Mouse (Mus musculus): ENCODE measurements around the gene Lhfp.
"Not testable (repeated sequence)": the region's sequence is repeated elsewhere in the genome, so short reads cannot be mapped to it uniquely, and the experiment has no call there.

Gene Lhfp

DNA sequence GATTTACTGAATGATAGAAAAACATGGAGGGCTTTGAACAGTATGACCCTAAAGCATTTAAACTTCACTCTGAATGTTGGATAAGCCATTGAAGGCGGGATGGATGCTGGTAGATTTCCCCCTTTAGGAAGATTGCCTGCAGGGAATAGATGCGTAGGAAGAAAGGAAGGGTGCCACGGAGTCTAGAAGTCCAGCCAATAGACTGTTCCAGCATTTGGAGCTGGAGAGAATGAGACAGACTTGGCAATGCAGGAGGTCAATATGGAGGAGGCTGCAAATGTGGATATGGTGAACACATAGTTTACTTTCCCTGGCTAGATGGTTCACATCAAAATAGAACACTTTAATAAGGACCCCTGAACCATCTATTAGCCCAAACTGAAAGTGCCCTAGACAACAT is 58.9 kb downstream of the Lhfp start:
- no peak for DNase-seq (ENCODE audit: low read depth, low spot score)

DNA sequence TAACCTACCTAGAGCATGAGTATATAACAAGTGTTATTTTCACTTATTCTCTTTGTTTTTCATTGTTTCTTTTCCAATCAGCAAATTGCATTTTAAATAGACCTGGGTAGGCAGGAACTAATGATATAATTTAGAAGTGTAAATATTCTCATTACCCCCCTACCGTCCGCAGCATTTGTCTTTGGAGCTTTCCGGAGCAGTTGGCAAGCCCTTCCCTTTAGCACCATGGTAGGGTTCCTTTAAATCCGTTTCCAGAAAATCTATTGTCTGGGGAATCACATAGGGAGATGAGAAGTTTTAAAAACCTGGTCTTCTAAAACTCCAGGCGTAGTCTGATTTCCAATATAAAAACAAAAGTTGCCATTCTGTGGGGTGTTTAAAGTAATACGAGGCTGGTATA is 59.5 kb downstream of the Lhfp start:
- no peak for DNase-seq (ENCODE audit: low read depth, low spot score)

DNA sequence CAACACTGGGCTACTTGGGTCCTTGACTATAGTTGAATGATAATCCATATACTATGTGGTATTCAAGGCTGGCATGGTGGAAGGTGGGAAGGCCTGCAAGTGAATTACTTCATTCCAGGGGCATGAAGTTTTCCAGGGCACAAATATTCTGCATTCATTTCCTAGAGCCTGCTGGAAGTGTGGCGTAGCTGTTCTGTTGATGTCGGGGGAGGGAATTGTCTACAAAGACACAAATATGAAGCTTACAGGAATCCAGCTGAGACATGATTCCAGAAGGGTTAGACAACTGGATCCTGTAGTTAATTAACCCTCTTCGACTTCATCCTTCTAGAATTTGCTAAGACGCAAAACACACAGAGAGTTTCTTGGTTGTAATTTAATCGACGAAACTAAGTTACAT is 60.4 kb downstream of the Lhfp start:
- DNase-seq (ENCODE audit: low read depth, low spot score) = no peak

DNA sequence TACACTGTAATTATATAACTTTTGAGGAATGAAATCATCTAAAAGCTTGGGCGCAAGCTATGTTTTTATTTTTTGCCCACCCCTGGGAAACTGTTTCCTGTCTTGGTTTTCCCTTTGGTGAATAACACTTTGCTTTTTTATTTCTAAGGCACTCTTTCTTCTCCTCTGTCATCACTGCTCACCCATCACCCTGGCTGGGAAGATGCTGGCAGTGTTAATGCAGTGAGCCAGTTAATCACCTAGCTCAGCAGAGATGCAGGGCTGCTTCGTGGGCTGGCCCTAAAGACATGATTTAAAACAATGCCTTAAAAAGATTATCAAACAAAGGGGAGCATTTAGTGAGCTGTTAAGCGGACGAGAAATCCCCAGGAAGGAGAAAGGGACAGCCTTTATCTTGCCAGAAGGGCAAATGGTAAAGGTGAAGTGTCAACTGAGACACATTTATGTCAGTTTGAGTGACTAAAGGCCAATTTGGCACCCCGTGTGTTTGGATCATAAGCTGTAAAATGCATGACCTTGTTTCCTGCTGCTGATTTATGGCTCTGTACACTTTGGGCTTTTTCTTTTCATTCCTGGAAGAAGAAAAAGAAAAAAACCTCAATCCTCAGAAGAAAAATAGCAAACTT is 60.9 kb downstream of the Lhfp start:
- peak; percentile 18 for DNase-seq (ENCODE audit: low read depth, low spot score)

DNA sequence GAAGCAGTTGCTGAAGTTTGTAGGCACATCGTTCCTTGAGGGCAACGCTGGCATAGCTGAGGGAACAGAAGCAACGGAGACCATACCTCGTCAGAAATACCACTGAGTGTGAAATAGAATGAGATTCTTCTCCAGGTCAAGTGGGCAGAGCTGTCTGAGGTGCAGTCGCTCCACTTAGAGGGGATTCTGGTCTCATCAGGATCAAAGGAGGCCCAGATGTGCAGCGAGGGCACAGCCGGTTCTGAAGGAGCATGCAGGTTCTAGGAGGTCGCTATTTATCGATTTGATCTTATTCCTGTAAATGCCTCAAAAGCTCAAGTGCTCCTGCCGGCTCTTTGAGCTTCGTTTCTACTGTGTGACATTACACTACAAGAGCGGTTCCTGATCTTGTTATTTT is 61.4 kb downstream of the Lhfp start:
- DNase-seq (ENCODE audit: low read depth, low spot score) = no peak

DNA sequence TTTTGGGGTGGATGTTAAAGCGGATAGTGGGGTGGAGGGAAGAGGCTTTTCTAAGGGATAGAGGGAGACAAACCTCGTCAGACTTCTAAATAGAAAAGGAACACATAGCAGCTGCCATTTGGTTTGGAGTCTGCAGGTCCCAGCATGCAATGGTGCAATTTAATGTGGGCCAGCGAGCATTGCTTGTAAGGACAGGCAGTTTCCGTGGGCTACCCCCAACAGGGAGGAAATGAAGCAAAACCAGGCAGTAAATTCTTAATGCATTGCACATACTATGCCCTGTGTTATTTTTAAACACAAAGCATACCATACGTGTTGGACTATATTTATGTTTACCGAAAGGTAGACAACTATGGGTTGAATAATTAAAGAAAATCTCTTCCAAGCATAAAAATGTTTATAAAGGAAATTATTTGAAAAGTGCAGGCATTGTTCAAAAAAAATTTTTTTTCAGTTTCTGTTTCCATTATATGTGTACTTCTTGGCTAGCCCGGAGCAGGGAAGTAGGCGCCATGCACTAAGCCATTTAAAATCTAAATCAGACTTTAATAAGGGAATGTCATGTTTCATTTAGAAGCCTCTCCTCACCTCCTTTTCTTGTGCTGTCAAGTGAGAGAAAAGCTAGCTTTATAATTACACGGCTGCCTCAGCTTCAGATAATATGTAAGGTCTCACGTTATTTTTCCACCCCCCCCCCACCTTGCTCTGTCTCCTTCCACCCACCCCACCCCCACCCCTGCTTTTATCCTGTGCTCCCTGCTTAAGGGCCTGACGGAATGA is 67.5 kb downstream of the Lhfp start:
- peak; percentile 53 for DNase-seq (ENCODE audit: low read depth, low spot score)

DNA sequence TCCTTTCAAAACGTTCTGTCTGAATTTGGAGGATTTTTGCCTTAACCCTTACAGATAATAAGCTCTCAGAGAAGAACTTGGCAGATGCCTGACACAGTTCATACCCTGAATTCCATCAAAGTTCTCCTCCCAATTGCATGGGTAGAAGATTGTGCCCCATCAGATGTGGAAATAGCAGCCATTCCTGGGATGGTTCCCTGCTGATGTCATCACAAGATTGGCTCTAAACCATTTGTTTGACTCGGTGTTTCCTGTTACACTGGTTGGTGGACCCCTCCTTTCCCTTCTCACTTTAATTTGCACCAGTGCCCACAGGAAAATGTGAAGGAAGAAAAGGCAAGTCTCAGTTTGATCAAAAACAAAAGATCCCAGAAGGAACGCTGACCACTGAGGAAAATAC is 68.6 kb downstream of the Lhfp start:
- no peak for DNase-seq (ENCODE audit: low read depth, low spot score)

DNA sequence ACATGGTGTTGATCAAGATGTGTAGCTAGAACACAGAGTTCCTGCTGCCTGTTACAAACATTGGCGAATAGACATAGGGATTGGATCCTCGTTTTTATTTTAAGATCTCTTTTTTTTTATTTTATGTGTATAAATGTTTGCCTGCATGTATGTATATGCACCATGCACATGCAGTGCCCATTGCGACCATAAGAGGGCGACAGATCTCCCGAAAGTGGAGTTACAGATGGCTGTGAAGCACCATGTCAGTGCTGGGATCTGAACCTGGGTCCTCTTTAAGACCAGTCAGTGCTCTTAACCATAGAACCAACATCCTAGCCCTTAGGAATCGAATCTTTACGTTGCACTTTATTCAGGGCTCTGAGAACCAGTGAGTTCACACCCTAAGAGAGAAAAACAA is 70.7 kb downstream of the Lhfp start:
- DNase-seq (ENCODE audit: low read depth, low spot score) = no peak

DNA sequence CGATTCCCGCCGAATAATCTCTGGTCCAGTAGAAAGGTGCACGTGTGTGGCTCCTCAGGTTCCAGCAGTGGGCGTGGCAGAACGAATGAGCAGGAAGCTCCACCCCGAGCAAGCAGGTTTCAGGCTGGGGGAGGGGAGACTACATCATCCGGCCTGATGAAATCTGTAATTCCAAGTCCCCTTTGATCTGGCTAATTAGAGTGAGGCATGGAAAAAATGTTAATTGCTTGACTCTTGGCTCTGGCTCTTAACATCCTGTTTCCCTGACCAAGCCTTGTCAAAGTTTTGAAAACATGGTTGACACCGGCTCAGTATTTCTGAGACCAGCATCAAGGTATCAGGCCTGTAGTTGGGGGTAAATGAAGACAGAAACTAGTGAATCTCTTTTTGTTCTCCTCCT is 77.4 kb downstream of the Lhfp start:
- DNase-seq (ENCODE audit: low read depth, low spot score) = not testable (repeated sequence)

DNA sequence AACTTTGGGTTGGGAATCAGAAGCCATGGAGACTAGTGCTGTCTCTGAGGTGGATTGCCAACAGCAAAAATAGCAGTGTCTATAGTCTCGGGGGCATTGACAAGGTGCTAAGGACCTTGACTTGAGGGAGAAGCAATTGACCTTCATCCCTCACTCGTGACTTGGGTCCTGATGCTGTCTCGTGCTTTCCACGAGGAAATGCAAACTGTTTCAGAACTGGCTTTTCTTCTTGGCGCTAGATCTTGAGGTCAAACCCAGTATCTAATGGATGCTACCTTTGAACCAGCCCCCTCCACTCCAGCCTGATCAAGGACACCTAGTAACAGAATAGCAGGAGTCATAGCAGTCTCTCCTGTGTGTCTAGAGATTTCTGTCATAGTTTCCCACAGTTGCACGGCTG is 78.7 kb downstream of the Lhfp start:
- DNase-seq (ENCODE audit: low read depth, low spot score) = no peak

DNA sequence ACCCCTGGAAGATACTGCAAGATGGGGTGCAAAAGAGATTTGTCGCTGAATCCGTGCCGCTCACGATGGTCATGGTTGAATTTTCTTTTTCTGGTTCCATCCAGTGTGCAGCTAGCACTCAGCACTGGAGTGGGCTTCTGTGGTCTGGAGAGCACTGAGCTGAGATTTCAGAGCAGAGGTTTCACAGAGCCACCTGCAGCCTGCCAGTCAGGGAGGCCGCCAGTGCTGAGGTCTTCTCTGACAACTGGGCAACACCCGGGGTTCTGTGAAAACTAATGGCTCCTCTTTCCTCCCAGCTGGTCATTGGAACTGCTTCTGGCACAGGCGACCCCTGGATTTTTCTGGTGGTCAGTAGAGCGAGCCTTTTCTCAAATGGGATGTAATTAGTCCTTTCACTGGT is 84.2 kb downstream of the Lhfp start:
- DNase-seq (ENCODE audit: low read depth, low spot score) = no peak

DNA sequence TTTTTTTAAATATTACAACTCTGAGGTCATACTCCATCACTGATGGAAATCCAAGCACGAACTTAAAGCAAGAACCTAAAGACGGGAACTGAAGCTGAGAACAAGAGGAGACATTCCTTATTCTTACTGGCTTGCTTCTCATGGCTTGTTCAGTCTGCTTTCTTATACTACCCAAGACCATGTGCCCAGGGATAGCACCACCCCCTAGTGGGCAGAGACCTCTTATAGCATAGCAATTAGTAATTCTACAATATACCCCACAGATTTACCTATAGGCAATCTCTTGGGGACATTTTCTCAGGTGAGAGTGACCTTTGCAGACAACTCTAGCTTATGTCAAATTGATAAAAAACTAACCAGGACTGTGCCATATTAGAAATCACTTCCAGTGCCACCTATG is 97.5 kb downstream of the Lhfp start:
- DNase-seq (ENCODE audit: low read depth, low spot score) = no peak

DNA sequence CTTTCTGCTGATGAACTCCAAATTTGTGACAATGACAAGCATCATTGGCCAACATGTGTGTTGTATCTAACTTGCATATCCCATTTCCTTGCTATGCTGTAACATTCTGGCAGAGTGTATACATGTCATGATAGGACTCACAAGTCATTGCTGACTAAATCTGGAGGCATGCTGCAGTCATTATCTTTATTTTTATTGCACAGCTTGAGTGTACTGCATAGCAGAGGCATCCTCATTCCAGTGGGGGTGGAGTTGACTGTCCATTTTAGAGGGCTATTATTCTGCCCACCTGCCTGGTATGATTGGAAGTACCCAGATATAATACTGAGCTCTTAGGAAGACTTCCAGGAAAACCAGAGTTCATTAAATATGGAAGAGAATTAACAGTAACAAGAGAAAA is 97.9 kb downstream of the Lhfp start:
- no peak for DNase-seq (ENCODE audit: low read depth, low spot score)

DNA sequence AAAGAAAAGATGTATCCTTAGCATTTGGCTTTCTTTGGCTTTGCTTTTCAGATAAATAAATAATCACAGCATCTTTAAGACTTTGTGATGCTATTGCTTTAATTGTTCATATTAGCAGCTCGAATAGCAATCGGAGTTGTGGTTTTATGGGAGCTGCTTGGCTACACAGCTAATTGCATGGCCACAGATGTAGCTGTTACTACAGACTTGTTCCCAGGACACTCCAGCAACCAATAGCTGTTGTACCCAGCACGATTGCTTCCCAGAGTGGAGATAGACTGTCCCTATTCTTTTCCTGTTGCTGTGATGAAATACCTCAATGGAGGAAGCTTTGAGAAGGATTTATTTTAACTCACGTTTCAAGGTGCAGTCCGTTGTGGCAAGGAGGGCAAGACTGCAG is 98.3 kb downstream of the Lhfp start:
- DNase-seq (ENCODE audit: low read depth, low spot score) = no peak

DNA sequence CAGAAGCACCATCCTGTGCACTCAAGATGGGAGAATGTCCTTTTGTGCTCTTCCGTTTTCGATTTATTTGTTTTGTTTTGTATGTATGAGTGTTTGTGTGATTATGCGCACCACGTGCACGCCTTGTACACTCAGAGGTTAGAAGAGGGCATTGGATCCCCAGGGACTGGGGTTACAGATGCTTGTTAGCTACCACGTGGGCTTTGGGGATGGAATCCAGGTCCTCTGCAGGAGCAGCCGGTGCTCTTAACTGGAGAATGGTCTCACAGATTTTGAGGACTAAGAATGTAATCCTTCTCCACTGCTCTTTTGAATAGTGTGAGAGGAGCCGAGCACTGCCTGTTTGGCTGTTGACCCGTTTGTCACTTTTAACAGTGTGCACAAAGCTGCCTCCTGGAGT is 101.2 kb downstream of the Lhfp start:
- DNase-seq (ENCODE audit: low read depth, low spot score) = no peak

DNA sequence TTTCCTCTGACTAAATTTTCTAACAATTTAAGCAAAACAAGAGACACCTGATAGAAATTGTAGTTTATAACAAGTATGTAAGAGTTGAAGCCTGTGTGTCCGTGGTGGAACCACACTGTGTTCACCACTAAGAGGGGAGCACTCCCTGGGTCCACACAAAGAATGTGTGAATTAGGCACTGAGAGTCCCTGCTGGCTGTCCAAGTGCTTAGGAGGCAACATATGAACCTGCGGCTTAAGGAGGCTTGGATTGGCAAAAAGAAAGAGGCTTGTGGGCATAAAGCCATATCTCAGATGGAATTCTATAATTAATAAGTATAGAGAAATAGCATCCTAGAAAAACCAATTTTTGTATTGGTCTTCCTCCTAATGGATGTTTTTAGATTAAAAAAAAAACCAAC is 104.2 kb downstream of the Lhfp start:
- no peak for DNase-seq (ENCODE audit: low read depth, low spot score)

DNA sequence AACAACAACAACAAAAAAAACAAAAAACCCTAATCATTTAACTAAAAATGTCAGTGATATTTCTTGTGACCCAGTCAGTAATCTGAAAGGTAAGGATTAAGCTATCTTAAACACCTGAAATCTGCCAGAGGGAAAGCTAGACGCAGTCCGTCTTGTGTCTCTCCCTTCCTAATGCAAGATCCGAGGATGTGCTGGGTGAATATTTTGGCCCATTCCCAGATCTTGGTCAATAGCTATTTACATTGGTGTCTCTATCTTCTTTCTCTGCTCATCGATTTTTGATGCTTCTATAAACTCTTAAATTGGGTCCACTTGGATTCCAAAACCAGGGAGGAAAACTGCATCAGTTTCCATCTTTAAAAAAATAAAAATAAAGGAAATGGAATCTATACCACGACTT is 104.6 kb downstream of the Lhfp start:
- DNase-seq (ENCODE audit: low read depth, low spot score) = no peak

DNA sequence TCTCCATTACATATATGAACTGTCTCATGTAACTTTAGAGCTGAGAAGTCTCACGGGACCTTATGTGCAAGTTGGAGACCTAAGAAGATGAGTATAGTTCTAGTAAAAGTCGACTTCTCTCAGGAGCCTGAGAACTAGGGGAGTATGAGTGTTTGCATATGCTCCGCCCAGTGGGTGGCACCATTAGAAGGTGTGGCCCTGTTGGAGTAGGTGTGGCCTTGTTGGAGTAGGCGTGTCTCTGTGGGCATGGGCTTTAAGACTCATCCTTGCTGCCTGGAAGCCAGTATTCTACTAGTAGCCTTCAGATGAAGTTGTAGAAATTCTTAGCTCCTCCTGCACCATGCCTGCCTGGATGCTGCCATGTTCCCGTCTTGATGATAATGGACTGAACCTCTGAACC is 105.7 kb downstream of the Lhfp start:
- DNase-seq (ENCODE audit: low read depth, low spot score) = no peak

DNA sequence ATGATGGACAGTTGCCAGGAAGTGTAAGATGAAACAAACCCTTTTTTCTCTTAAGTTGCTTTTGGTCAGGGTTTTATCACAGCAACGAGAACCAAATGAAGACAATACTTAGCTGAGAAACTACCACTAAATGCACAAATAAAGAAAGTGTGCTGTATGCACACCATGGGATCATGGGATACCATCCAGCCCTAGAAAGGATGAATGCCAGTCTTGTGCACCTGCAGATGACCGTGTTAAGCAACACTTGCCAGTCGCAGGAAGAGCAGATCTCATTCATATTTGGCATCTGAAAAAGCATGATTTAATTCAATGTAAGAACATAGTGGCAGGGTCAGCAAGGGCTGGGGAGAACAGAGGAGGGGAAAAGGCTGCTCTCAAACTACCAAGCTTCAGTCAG is 107.4 kb downstream of the Lhfp start:
- no peak for DNase-seq (ENCODE audit: low read depth, low spot score)

DNA sequence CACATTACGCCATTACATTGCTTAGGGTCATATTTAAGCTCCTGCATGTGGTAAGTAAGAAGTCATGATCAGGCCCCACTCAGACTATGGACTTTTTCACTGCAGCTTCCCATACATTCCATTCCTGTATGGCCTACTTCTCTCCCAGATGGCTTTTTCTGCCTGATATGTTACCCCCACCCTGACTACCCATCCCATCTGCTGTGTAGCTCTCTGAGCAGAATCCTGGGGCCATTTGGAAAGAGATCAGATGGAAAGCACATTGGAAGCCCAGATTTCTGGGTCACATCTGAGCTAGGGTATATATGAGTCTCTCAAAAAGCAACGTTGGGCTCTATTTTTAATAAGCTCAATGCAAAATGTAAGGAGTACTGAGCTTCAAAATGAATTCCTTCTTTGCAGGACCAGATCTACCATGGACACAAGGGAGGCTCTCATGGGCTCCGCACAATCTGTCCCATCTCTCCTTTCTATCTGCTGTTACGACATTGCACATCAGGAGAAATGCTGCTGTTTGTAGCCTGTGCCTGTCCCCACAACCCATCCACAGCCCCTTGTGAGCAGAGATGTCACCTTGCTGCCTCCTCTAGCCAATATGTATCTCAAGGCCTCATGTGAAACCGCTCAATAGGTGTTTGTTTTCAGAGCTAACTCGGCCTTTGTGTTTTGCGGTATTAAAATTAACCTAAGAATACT is 108.4 kb downstream of the Lhfp start:
- no peak for DNase-seq (ENCODE audit: low read depth, low spot score)

DNA sequence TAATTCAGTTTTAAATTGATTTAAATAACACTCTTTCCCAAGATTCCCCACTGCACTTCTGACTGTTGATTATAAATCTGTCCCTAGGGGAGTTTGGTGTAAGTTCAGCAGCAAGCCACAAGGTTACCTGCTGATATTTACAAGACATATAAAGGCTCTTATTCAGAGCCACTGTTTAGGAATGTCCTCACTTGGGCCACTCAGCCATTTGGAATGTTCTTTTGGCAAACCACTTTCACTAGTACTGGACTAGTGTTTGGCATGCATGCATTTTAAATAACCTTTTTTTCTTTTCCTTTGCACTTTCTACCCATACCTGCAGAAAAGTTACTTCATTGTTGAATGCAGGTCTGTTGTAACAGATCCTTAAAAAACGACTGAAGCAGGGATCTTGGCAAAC is 109.8 kb downstream of the Lhfp start:
- no peak for DNase-seq (ENCODE audit: low read depth, low spot score)

DNA sequence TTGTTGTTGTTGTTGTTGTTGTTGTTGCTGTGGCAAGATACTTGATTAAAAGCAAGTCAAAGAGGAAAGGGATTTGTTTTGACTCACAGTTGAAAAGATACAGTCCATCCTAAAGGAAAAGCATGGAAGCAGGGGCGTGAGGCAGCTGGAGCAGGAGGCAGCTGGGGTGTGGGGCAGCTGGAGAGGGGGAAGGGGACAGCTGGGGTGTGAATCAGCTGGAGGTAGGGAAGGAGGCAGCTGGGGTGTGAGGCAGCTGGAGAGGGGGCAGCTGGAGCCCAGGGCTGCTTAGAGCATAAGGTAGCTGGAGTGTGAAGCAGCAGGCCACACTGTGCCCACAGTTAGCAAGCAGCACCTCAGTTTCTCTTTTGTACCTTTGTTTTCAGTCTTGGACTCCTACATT is 110.3 kb downstream of the Lhfp start:
- DNase-seq (ENCODE audit: low read depth, low spot score) = no peak

DNA sequence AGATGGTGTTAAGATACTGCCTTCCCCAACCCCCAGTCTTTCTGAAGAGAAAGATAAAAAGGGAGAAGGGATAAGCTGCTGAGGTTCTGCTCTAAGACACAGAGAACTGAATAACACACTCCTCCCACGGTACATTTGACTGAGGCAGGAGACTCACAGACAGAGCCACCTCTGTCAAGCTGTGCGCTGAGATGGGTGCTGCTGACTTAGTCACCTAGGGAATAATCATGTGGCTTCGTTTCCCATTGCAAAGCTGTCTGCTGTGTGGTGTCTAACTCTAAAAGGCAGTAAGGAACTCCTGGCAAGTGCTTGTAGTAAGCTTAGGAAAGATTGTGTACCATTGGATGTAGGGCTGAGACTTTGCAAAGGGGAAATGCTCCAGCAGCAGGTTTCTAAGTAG is 120.6 kb downstream of the Lhfp start:
- DNase-seq (ENCODE audit: low read depth, low spot score) = no peak

All from forelimb bud, embryonic 11.5 days (tissue).